Comparison of ENCODE assay signal across 23 mouse cellular contexts in genomic region chr2:124429744-124430143, GRCm38 (mm10).
"Had no signal": no experiment of that assay in that cellular context is flagged by ENCODE, and none has a peak within 500 bp of the region (broad histone marks: within the 10 kb centered on the region; RNA-seq: fewer than 3 reads in every experiment).

No protein-coding gene starts in this region.

- H3K36me3 ChIP-seq: limb, embryonic 15.5 days; midbrain, embryonic 12.5 days; midbrain, embryonic 15.5 days; neural tube, embryonic 12.5 days; neural tube, embryonic 15.5 days had no signal

- H3K9me3 ChIP-seq: limb, embryonic 15.5 days; midbrain, embryonic 12.5 days; midbrain, embryonic 15.5 days; neural tube, embryonic 12.5 days; neural tube, embryonic 15.5 days had no signal

- ATAC-seq: liver, postnatal 0 days; lung, postnatal 0 days; midbrain, embryonic 15.5 days had no signal

- H3K4me3 ChIP-seq: limb, embryonic 15.5 days; midbrain, embryonic 12.5 days; midbrain, embryonic 15.5 days; neural tube, embryonic 12.5 days; neural tube, embryonic 15.5 days had no signal

- H3K9ac ChIP-seq: limb, embryonic 15.5 days; liver, embryonic 14.5 days; liver, postnatal 0 days; lung, embryonic 14.5 days; midbrain, embryonic 12.5 days; midbrain, embryonic 15.5 days; neural tube, embryonic 12.5 days; neural tube, embryonic 15.5 days had no signal

- H3K4me1 ChIP-seq: limb, embryonic 15.5 days; midbrain, embryonic 12.5 days; midbrain, embryonic 15.5 days; neural tube, embryonic 12.5 days; neural tube, embryonic 15.5 days had no signal

- DNase-seq: kidney, adult 9 months; kidney, postnatal 25 days; layer of hippocampus, postnatal 36 days; left cerebral cortex, postnatal 4 days; liver, postnatal 0 days; lung, embryonic 14.5 days; right cerebral cortex, adult 18-20 months; right cerebral cortex, postnatal 14 days; right cerebral cortex, postnatal 4 days; thymus, adult 2 months; thymus, postnatal 14 days; thymus, postnatal 4 days had no signal

- H3K27ac ChIP-seq: kidney, postnatal 0 days; limb, embryonic 15.5 days; liver, embryonic 14.5 days; macrophage; midbrain, embryonic 12.5 days; midbrain, embryonic 15.5 days; neural tube, embryonic 12.5 days; neural tube, embryonic 15.5 days; stomach, postnatal 0 days had no signal

- H3K27me3 ChIP-seq: limb, embryonic 15.5 days; midbrain, embryonic 12.5 days; midbrain, embryonic 15.5 days; neural tube, embryonic 12.5 days; neural tube, embryonic 15.5 days had no signal

- H3K4me2 ChIP-seq: limb, embryonic 15.5 days; liver, embryonic 11.5 days; lung, embryonic 14.5 days; midbrain, embryonic 12.5 days; midbrain, embryonic 15.5 days; neural tube, embryonic 12.5 days; neural tube, embryonic 15.5 days had no signal
